Mouse (Mus musculus) hindbrain, embryonic 10.5 days (tissue): ENCODE data around the gene Gtf3c3. TPM values are rescaled to one million over a fixed set of nuclear protein-coding genes. Genes with fewer than 3 reads are reported as not detected.

ENCODE experiments used
- DNase-seq: peaks from one replicate; pipeline ENCODE4 v3.0.0-alpha.2; 2017; ENCODE audit warnings: low spot score
- H3K27ac ChIP-seq: fragments of 300-500 bp; sonication (generic); 2 replicates; pipeline ENCODE4 v1.5.1; 2016; ENCODE audit warnings: mild to moderate bottlenecking, moderate library complexity
- H3K27me3 ChIP-seq: fragments of 300-500 bp; sonication (generic); 2 replicates; pipeline ENCODE4 v1.6.1; 2016; ENCODE audit warnings: mild to moderate bottlenecking; ENCODE audit not compliant: poor library complexity, insufficient read depth, severe bottlenecking
- H3K36me3 ChIP-seq: fragments of 300-500 bp; sonication (generic); 2 replicates; pipeline ENCODE4 v1.6.1; 2016; ENCODE audit warnings: mild to moderate bottlenecking, moderate library complexity
- H3K4me1 ChIP-seq: fragments of 300-500 bp; sonication (generic); replicated peaks from 2 replicates; pipeline ENCODE4 v1.6.1; 2016; ENCODE audit warnings: mild to moderate bottlenecking
- H3K4me3 ChIP-seq: fragments of 300-500 bp; sonication (generic); 2 replicates; pipeline ENCODE4 v1.5.1; 2016; ENCODE audit warnings: mild to moderate bottlenecking, moderate library complexity
- H3K9me3 ChIP-seq: fragments of 300-500 bp; sonication (generic); 2 replicates; pipeline ENCODE4 v1.6.1; 2016; ENCODE audit warnings: mild to moderate bottlenecking, moderate library complexity
- WGBS: fragments of 180-500 bp; shearing (Covaris S2); methylation state at CpG from one replicate; pipeline ENCODE4 v1.1.7; 2016; 5-methylcytosine and 5-hydroxymethylcytosine counted together
- polyA plus RNA-seq: library from polyadenylated mRNA; unstranded; fragments of >200 nt; fragmentation: Nextera tagmentation; extraction: Ambion mirVana; gene quantifications from 2 replicates; pipeline ENCODE4 v1.2.1, GENCODE M21; 2016

Gene Gtf3c3
- polyA plus RNA-seq, result 28.1 and 29.3 TPM in 2 replicates

DNA sequence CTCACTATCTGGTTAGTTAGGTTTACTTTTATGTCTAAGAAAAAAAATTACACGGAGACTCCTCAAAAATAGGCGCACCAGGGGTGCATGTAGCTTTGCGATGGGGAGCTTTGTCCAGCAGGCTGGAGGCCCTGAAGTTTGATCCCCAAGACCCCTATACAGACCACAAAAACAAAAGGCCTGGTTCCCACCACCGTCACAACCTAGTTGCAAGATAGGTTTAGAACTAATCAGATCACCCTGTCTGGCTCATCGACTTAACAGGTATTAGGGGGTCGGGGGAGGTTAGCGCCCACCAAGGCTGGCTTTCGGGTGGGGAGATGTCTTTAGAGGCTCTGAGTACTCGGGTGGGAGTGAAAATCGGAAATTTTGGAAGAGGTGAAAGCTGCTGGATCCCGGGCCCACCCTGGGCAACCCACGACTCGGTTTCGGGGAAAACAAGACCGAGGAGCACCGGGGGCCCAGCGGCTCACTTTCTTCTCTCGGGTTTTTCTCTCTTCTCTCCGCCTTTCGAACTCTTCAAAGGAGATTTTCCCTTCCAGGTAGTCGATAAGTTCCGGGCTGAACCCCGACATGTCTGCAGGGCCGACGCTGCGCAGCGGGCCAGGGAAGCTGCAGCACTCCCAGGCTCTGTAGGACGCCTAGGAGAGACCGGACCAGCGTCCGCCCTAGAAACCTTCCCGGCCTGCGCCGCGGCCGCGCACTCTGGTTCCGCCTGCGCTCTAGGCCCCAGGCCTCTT is at the start of gene Gtf3c3:
Gtf3c3 (minus strand) TSS at position 632 of the 740 bp plus-strand sequence.
- Histone ChIP-seq H3K27ac (peak within 1 kb of the TSS; percentile 91), H3K4me1 (peaks cover 8% of the 10 kb centered on the region; the same call in 1 of the 2 replicates), H3K4me3 (peak within 1 kb of the TSS; percentile 74), H3K9me3 (no peaks in the 10 kb centered on the region), H3K27me3 (no peaks in the 10 kb centered on the region), H3K36me3 (peaks cover 19% of the 10 kb centered on the region)
- DNase-seq, result peak; percentile 82
- 4% methylated on average over 39 of the region's 39 CpGs for WGBS

DNA sequence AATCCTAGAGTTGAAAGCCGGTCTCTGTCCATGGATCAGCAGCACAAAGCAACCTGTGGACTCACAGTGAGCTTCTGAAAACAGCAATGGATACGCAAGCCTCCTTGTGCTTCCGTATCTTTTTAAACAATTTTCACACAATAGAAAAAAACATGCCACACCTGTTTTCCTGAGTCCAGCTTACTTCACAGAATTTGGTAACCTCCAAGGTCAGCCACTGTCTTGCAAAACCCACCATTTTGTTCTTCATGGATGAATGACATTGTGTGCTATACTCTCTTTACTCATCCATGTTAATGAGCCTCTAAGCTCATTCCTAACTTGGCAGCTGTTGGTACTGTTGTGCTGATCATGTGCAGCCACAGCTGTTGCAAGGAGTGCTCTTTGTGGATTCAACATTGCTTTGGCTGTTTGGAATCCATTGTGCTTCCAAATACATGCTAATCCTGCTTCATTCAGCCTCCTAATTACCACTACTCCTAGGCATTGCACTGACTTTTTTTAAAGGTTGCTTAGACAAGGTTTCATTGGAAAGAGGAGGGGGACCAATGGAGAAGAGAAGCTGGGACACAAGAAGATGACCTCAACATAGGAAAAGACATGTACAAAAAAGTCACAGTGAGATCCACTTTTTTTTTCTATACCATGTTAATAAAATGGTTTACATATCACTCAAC is 46.1 kb upstream of the Gtf3c3 start:
- 89% methylated on average over 3 of the region's 3 CpGs for WGBS

DNA sequence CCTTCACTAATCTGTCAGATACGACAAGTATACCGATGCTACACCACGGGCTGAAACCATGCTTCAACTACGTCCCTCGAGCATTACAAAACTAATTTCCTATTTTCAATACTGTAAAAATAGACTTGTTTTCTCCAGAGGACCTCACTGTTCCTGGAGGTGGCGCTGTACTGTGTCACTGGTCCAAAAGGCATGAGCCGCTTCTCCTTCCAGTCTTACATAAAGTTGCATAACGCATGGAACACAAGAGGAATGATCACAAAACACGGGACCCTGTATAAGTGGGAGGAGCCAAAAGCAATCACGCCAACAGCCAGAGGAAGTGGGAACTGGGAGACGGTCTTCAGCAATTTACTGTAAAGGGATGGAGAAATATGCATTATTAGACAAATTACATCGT is 41.7 kb upstream of the Gtf3c3 start:
- Histone ChIP-seq H3K4me3 (no peak overlapping the region), H3K36me3 (peaks cover 34% of the 10 kb centered on the region), H3K4me1 (no peaks in the 10 kb centered on the region), H3K27ac (no peak overlapping the region), H3K9me3 (peaks cover 3% of the 10 kb centered on the region; the same call in 1 of the 2 replicates), H3K27me3 (no peaks in the 10 kb centered on the region)
- no peak for DNase-seq
- WGBS, result 94% methylated on average over 12 of the region's 12 CpGs

More for the DNA sequence above, 46.1 kb upstream of the Gtf3c3 start:
- Histone ChIP-seq H3K36me3 (peaks cover 38% of the 10 kb centered on the region), H3K9me3 (no peaks in the 10 kb centered on the region), H3K27me3 (no peaks in the 10 kb centered on the region), H3K27ac (no peak overlapping the region), H3K4me3 (no peak overlapping the region), H3K4me1 (no peaks in the 10 kb centered on the region)
- DNase-seq, result no peak

DNA sequence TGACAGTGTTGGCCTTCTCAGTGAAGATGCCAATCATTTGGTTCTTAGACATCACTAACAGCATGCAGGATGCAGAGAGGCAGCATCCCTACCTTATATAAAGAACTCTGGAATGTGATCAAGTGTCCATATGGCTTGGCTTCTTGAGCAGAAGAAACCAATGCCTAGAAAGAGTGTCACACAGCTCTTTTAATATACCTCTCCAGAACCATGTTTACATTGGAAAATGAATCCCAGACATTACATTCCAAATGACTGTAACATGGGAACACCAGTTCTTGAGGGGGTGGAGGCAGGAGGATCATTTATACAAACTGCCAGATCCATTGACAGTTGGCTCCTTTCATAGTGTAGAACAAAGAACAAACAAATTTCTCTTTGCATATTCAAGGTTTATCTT is 29.9 kb upstream of the Gtf3c3 start:
- Histone ChIP-seq H3K4me3 (no peak overlapping the region), H3K36me3 (no peaks in the 10 kb centered on the region), H3K27me3 (no peaks in the 10 kb centered on the region), H3K27ac (no peak overlapping the region), H3K9me3 (no peaks in the 10 kb centered on the region), H3K4me1 (no peaks in the 10 kb centered on the region)
- DNase-seq, result no peak

DNA sequence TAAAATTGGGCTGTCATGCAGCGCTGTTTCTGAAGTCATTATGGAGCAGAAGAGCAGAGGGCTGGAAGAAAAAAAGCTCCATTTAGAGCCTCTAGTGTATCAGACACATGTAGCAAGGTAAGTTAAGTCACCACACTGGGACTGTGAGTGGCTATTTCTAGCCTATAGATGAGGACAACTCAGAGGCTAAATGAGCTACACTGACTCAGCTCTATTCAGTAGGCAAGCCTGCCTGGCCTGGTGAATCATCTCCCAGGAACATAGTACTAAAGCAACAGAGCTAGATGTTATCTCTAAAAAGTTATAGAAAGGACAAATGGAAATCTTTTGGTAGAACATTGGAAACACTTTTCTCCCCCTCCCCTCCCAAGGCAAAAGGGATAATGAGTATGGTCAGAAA is 28.6 kb upstream of the Gtf3c3 start:
- Histone ChIP-seq H3K27ac (no peak overlapping the region), H3K36me3 (no peaks in the 10 kb centered on the region), H3K27me3 (no peaks in the 10 kb centered on the region), H3K9me3 (no peaks in the 10 kb centered on the region), H3K4me1 (no peaks in the 10 kb centered on the region), H3K4me3 (no peak overlapping the region)
- no peak for DNase-seq
- WGBS, result 98% methylated on average over 1 of the region's 1 CpGs

DNA sequence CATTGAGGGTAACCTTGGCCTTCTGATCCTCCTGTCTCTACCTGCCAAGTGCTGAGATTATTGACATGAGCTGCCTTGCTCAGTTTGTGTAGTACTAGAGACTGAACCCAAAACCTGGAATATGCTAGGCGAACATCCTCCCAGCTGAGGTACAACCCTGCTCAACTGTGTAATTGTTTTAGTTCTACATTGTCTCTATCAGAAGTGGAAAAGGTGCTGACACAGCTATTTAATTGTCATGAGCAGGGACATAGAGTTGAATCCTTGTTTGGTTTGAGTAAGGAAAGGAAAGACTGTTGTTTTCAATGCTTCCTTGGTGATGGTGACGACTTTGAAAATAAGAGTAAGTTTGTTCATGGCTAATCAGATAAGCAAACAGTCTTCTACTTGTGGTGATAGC is 13.3 kb upstream of the Gtf3c3 start:
- Histone ChIP-seq H3K27me3 (no peaks in the 10 kb centered on the region), H3K4me3 (no peak overlapping the region), H3K9me3 (no peaks in the 10 kb centered on the region), H3K27ac (no peak overlapping the region), H3K4me1 (no peaks in the 10 kb centered on the region), H3K36me3 (no peaks in the 10 kb centered on the region)
- 85% methylated on average over 2 of the region's 2 CpGs for WGBS
- DNase-seq, result no peak

DNA sequence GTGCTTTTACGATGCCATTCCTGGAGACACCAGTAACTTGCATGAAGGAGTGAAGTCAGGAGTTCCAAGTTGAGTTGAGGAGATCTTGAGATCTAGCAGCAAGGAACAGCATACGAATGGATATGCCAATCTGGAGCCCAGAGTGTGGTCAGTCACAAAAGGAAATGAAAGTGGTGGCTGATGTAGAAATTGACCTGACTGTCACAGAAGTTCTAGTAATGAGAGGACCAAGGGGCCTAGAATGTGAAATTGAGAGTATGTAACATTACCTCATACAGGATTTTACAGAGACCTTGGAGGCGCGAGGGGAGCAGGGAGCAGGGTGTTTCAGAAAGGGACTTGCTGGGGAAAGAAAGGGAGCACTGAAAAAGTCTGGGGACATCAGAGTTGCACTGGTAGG is 10.1 kb upstream of the Gtf3c3 start:
- H3K27ac ChIP-seq, result no peak overlapping the region
- no peaks in the 10 kb centered on the region for H3K36me3 ChIP-seq
- DNase-seq, result no peak
- no peak overlapping the region for H3K4me3 ChIP-seq
- H3K4me1 ChIP-seq, result no peaks in the 10 kb centered on the region
- H3K27me3 ChIP-seq, result no peaks in the 10 kb centered on the region
- 83% methylated on average over 4 of the region's 4 CpGs for WGBS
- no peaks in the 10 kb centered on the region for H3K9me3 ChIP-seq

DNA sequence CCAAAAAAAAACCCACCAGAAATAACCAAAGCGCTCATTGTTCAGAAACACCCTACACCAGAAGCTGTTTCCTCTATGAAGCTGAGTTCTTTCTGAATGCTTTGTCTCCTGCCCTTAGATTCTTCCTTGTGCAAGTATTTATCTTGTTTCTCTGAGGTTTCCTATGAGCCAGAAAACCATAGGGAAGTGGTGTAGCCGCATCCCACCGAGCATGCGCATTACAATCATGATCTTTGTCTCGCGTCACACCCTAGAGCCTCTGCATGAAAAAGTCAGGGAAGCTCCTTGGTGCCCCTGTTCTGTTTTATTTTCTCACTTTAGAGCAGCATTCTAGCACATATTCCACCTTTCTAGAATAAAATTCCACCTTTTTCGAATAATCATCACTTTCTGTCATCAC is 4.9 kb upstream of the Gtf3c3 start:
- H3K4me3 ChIP-seq, result no peak overlapping the region
- no peaks in the 10 kb centered on the region for H3K4me1 ChIP-seq
- 54% methylated on average over 7 of the region's 7 CpGs for WGBS
- no peaks in the 10 kb centered on the region for H3K9me3 ChIP-seq
- DNase-seq, result no peak
- H3K36me3 ChIP-seq, result no peaks in the 10 kb centered on the region
- no peak overlapping the region for H3K27ac ChIP-seq
- H3K27me3 ChIP-seq, result no peaks in the 10 kb centered on the region

DNA sequence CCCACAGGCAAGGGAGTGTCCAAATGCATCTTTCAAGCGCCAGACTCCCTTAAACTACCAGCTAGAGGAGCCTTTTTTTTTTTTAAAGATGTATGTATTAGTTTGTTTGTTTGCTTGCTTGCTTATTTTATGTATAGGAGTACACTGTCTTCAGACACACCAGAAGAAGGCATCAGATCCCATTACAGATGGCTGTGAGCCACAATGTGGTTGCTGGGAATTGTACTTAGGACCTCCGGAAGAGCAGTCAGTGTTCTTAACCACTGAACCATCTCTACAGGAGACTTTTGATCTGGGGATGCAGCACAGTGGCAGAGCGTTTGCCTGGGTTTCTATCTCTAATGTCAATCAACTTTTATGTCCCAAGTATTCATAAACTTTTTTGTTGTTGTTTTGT is 307 bp upstream of the Gtf3c3 start:
- H3K27ac ChIP-seq, result peak overlapping the region; percentile 91
- H3K4me3 ChIP-seq, result peak overlapping the region; percentile 74
- no peaks in the 10 kb centered on the region for H3K9me3 ChIP-seq
- DNase-seq, result no peak
- 50% methylated on average over 3 of the region's 3 CpGs for WGBS
- peaks cover 13% of the 10 kb centered on the region for H3K36me3 ChIP-seq
- H3K27me3 ChIP-seq, result no peaks in the 10 kb centered on the region
- H3K4me1 ChIP-seq, result peaks cover 8% of the 10 kb centered on the region; the same call in 1 of the 2 replicates

DNA sequence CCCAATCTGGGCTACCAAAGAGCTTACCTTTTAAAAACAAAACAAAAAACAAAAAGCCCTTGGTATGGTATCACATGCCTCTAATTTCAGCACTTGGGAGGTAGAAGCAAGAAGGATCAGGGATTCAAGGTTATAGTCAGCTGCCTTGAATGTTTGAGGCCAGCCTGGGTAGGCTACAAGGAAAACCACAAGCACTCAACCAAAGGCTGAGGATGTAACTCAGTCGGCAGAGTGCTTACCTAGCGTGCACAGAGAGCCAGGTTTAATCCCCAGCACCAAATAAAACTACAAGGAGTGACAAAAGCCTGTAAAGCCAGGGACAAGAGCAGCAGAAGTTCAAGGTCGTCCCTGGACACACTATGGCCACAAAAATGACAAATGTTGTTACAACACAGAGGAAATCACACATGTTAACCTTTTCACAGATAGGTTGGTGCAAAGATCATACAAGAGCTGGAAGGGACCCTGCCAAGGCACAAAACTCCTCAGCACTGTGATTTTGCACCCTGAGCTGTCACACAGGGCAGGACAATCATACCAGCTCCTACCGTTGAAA is 16.5 kb downstream of the Gtf3c3 start:
- H3K4me3 ChIP-seq, result no peak overlapping the region
- no peak for DNase-seq
- peaks cover 91% of the 10 kb centered on the region for H3K36me3 ChIP-seq
- no peaks in the 10 kb centered on the region for H3K9me3 ChIP-seq
- H3K27me3 ChIP-seq, result no peaks in the 10 kb centered on the region
- no peak overlapping the region for H3K27ac ChIP-seq
- no peaks in the 10 kb centered on the region for H3K4me1 ChIP-seq
- WGBS, result 93% methylated on average over 4 of the region's 4 CpGs

DNA sequence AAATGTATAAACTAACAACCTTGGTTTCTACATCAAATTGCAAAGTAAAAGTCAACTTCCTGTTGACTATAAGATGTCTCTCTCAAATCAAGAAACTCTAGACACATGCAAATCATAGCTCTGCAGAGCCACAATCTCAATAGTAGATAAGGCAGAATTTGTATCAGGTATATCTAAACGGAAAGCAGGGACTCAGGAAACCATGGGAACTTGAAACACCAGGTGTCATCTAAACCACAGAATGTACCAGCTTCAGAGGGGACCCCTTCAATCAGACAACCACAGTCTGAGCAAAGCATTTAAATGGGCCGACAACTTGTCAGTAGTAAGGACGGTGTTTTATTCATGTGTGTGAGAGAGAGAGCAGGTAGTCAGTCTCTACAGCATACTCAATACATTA is 17.1 kb downstream of the Gtf3c3 start:
- H3K36me3 ChIP-seq, result peaks cover 88% of the 10 kb centered on the region
- H3K4me3 ChIP-seq, result no peak overlapping the region
- no peaks in the 10 kb centered on the region for H3K9me3 ChIP-seq
- 90% methylated on average over 3 of the region's 3 CpGs for WGBS
- H3K4me1 ChIP-seq, result no peaks in the 10 kb centered on the region
- DNase-seq, result no peak
- no peak overlapping the region for H3K27ac ChIP-seq
- no peaks in the 10 kb centered on the region for H3K27me3 ChIP-seq

DNA sequence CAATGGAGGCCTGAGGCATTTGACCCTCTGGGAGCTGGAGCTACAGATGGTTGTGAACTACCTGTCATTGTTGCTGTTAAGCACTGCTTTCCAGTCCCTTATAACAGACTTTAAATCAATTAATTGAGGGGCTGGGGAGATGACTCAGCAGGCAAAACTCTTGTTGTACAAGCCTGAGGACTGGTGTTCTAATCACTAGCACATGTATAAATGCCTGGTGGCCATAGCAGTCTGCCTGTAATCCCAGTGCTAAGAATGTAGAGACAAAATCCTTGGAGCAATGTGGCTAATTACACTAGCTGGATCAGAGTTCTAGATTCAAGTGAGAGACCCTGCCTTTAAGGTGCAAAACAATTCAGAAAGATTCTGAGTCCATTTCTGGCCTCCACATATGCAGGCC is 36.0 kb downstream of the Gtf3c3 start:
- Histone ChIP-seq H3K27ac (no peak overlapping the region), H3K4me3 (no peak overlapping the region), H3K36me3 (peaks cover 83% of the 10 kb centered on the region), H3K9me3 (no peaks in the 10 kb centered on the region), H3K27me3 (no peaks in the 10 kb centered on the region), H3K4me1 (no peaks in the 10 kb centered on the region)
- DNase-seq, result no peak

DNA sequence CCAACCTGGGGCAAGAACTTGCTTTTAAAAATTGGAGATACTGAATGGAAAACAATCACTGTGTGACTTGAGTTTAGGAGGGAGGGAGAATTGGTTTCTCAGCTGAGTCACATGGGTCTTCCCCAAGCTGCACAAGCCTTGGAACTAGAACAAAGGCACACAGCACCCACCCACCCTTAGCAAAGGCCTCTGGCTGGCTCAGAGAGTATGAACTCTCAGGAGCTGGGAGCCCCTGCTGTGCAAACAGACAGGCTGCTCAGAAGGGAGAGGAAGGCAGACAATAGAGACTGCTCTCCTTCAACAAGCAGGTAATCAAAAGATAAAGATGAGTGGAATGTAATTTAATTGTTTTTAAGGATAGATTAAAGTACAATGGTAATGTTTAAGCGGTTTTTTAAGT is 54.5 kb downstream of the Gtf3c3 start:
- Histone ChIP-seq H3K9me3 (no peaks in the 10 kb centered on the region), H3K36me3 (peaks cover 9% of the 10 kb centered on the region; the same call in 1 of the 2 replicates), H3K4me1 (no peaks in the 10 kb centered on the region), H3K27me3 (no peaks in the 10 kb centered on the region), H3K27ac (no peak overlapping the region), H3K4me3 (no peak overlapping the region)
- no peak for DNase-seq
- WGBS, result 15% methylated on average over 1 of the region's 1 CpGs
